Mouse (Mus musculus): ENCODE data around the gene Angel1. TPM values are rescaled to one million over a fixed set of nuclear protein-coding genes. Genes with fewer than 3 reads are reported as not detected.

Angel1 gene
- polyA plus RNA-seq, 1 experiment from 2014 or later: 16.1 TPM

DNA sequence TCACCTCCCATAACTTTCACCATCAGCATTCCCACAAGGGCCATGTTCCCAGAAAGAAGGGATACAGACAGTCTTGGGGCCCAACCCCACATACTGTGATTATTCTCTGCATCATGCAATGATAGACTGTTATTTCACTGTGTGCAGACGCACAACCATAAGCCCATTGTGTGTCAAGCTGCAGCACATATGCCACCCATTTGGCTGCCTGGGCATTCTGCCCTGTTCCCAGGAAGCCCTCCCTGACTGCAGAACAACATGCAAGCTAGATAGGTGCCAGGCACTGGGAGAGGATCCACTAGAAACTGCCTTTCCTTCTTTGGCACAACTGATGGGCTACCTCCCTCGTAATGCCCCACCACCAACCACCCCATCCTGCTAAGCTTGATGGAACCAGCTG is 57.9 kb downstream of the Angel1 start:
- H3K4me2 ChIP-seq: no peak overlapping the region
- no peak for ATAC-seq (ENCODE audit: low read depth)
- H3K27me3 ChIP-seq: no peaks in the 10 kb centered on the region
- no peak overlapping the region for H3K9ac ChIP-seq
- H3K4me1 ChIP-seq (replicated peaks): no peaks in the 10 kb centered on the region
- H3K27ac ChIP-seq (replicated peaks): no peak overlapping the region
- no peak overlapping the region for H3K4me3 ChIP-seq
- 88% methylated on average over 2 of the region's 2 CpGs for WGBS
- no peaks in the 10 kb centered on the region for H3K9me3 ChIP-seq
- no peaks in the 10 kb centered on the region for H3K36me3 ChIP-seq

DNA sequence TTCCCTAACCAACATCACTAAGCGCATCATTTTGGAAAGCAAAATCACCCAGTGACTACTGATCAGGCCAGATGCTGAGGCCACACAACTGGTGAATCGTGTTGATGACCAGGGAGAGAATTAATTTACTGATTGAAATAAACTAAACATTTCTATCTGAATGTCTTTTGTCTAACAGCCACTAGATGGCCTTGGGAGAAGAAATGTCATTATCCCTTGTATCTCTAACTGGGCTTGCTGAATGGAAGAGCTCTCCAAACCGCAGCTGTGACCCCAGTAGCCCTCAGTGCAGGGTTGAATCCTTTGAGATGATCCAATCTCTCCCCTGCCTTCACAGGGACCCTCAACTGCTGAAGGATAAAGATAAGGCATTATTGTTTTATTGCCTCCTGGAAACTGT is 60.6 kb downstream of the Angel1 start:
- no peak for ATAC-seq (ENCODE audit: low read depth)
- WGBS: 62% methylated on average over 3 of the region's 3 CpGs

DNA sequence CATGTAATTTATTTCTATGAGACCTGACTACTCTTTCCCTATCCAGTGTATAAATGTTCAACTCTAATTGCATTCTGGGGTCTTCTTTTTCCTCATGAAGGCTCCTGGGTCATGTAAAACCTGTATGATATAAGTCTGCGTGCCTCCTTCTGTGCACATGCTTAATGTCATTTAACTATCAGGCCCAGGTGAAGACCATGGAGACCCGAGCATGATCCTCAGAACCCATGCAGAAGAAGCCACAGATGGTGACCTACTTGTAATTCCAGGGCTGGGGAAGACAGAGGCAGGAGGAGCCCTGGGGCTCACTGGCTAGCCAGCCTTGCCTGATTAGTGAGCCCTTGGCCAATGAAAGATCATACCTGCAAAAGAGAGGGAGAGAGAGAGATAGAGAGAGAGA is 65.8 kb downstream of the Angel1 start:
- H3K27me3 ChIP-seq: no peaks in the 10 kb centered on the region
- H3K4me1 ChIP-seq (replicated peaks): peaks cover 14% of the 10 kb centered on the region
- H3K36me3 ChIP-seq: no peaks in the 10 kb centered on the region
- no peak for ATAC-seq (ENCODE audit: low read depth)
- H3K4me2 ChIP-seq: no peak overlapping the region
- H3K9ac ChIP-seq: no peak overlapping the region
- WGBS: 74% methylated on average over 2 of the region's 2 CpGs
- H3K27ac ChIP-seq (replicated peaks): no peak overlapping the region
- H3K4me3 ChIP-seq: no peak overlapping the region
- H3K9me3 ChIP-seq: no peaks in the 10 kb centered on the region

More for the DNA sequence above, 60.6 kb downstream of the Angel1 start:
- no peak overlapping the region for H3K27ac ChIP-seq (replicated peaks)
- H3K9me3 ChIP-seq: no peaks in the 10 kb centered on the region
- H3K36me3 ChIP-seq: no peaks in the 10 kb centered on the region
- no peaks in the 10 kb centered on the region; the same call in 1 of the 2 replicates for H3K4me1 ChIP-seq (replicated peaks)
- H3K9ac ChIP-seq: no peak overlapping the region
- no peak overlapping the region for H3K4me3 ChIP-seq
- H3K4me2 ChIP-seq: no peak overlapping the region
- H3K27me3 ChIP-seq: no peaks in the 10 kb centered on the region

DNA sequence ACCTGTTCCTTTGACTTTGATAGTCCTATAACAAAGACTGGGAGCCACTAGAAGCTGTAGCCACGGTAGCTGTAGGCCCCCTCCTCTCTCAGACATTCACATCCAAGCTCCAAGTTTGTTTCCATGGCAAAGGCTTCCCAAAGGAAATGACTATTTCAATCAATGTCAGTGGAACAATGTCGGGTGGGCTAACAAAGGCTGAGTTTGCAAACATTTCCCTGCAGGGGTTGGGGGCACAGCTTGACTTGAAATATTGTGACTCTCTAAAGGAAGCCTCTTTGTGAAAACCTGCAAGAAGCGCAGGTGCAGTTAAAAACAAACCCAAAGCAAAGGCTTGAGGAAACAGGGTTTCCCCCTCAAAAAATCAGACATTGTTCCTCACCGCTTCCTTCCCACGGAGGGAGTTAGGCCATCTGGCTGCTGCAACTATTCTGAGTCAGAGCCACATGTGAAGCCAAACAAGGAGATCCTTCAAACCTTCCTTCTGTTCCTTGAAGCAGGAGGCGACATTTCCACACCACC is 66.8 kb downstream of the Angel1 start:
- WGBS: 4% methylated on average over 6 of the region's 6 CpGs
- Histone ChIP-seq H3K4me2 (no peak overlapping the region), H3K27me3 (no peaks in the 10 kb centered on the region), H3K27ac (replicated peaks) (peak overlapping the region; percentile 79), H3K4me3 (no peak overlapping the region), H3K9me3 (no peaks in the 10 kb centered on the region), H3K9ac (0 out of 2 replicates have a peak overlapping the region, but pooled peaks have one; percentile 17), H3K36me3 (no peaks in the 10 kb centered on the region), H3K4me1 (replicated peaks) (peaks cover 14% of the 10 kb centered on the region)
- peak; percentile 74 for ATAC-seq (ENCODE audit: low read depth)

DNA sequence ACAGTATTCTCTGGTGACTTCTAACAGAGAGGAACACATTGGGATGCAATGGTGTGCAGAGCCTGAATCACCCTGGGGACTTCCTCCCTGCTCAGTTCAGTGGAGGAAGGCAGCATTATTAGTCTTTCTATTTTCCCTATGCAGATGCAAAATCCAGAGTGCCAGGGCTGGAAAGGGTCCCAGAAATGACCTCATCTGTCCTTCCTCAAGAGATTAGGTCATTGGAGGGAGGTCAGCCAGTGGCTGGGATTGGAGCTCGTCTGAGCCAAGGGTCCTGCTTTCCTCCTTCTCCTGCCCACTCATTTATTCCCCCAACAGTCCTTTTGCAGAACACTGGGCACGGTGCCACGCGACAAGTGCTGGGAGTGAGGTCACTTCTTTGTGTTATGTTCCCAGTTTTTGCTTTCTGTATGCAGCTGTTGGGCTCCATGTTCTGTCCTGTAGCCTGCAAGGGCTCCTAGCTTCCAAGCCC is 73.7 kb downstream of the Angel1 start:
- 52% methylated on average over 4 of the region's 4 CpGs for WGBS
- Histone ChIP-seq H3K4me1 (replicated peaks) (peaks cover 20% of the 10 kb centered on the region), H3K36me3 (no peaks in the 10 kb centered on the region), H3K27ac (replicated peaks) (peak overlapping the region; percentile 66), H3K9ac (no peak overlapping the region), H3K27me3 (no peaks in the 10 kb centered on the region), H3K4me3 (no peak overlapping the region), H3K4me2 (no peak overlapping the region), H3K9me3 (no peaks in the 10 kb centered on the region)
- peak; percentile 68 for ATAC-seq (ENCODE audit: low read depth)

DNA sequence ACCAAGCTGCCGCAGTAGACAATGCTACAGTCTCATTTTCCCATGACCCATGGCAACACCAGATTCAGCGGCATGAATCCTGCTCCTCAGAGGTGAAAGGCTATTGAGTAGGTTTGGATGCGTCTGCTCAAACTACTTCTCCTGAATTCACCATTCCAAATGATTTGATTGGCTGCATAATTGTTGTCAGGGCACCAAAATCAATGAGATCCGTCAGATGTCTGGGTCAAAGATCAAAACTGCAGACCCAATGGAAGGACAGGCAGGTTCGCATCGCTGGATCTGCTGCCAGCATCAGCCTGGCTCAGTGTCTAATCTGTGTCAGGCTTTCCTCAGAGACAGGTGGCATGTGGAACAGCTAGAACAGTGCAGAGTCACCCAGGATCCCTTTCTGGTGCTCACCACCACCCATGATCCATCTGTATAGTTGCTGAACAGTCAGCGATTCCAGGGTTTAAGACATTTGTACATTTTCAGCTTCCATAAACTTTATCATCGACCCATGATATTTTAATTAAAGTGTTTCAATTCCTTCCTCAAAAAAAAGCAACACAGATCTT is 74.9 kb downstream of the Angel1 start:
- H3K9ac ChIP-seq: no peak overlapping the region
- H3K36me3 ChIP-seq: no peaks in the 10 kb centered on the region
- ATAC-seq (ENCODE audit: low read depth): no peak
- no peak overlapping the region for H3K4me2 ChIP-seq
- no peak overlapping the region for H3K27ac ChIP-seq (replicated peaks)
- H3K4me3 ChIP-seq: no peak overlapping the region
- H3K9me3 ChIP-seq: no peaks in the 10 kb centered on the region
- H3K27me3 ChIP-seq: no peaks in the 10 kb centered on the region
- H3K4me1 ChIP-seq (replicated peaks): peaks cover 32% of the 10 kb centered on the region
- 92% methylated on average over 8 of the region's 8 CpGs for WGBS

Other genes with a start within 250 kb of the Angel1 start
- gene Vash1, start 47.8 kb downstream of the Angel1 start, polyA plus RNA-seq (2015; fragmentation: Nextera tagmentation; extraction: Ambion mirVana): 30.6 and 34.0 TPM in 2 replicates
- gene Lrrc74a, start 7.9 kb upstream of the Angel1 start, polyA plus RNA-seq (2015; fragmentation: Nextera tagmentation; extraction: Ambion mirVana): not detected in 2 replicates
- 59.9 and 60.7 TPM in 2 replicates for gene Irf2bpl, start 158.3 kb upstream of the Angel1 start, polyA plus RNA-seq (2015; fragmentation: Nextera tagmentation; extraction: Ambion mirVana)
- 39.2 and 45.6 TPM in 2 replicates for gene Cipc, start 220.6 kb upstream of the Angel1 start, polyA plus RNA-seq (2015; fragmentation: Nextera tagmentation; extraction: Ambion mirVana)

Data from neural tube, embryonic 13.5 days (tissue).